Comparison of ENCODE assay signal across 18 mouse cellular contexts in genomic region chr8:54053210-54053609, GRCm38 (mm10). TPM values are rescaled to one million over a fixed set of nuclear protein-coding genes. Genes with fewer than 3 reads are reported as not detected.
DNase-seq lines count a peak whose midpoint lies in the region; ATAC-seq lines count a peak whose summit lies in the region.
"Had no signal": no experiment of that assay in that cellular context is flagged by ENCODE, and none has a peak within 500 bp of the region (broad histone marks: within the 10 kb centered on the region; RNA-seq: fewer than 3 reads in every experiment).

No protein-coding gene starts in this region.

- peaks cover 4% of the 10 kb centered on the region for H3K4me1 ChIP-seq in hindbrain, embryonic 12.5 days
- H3K4me1 ChIP-seq in hindbrain, embryonic 14.5 days (replicated peaks; ENCODE audit: control insufficient read depth, insufficient read depth, low read length) = peaks cover 5% of the 10 kb centered on the region
- H3K4me1 ChIP-seq in midbrain, embryonic 14.5 days (ENCODE audit: control insufficient read depth, insufficient read depth, low read length) = no peaks in the 10 kb centered on the region
- H3K4me1 ChIP-seq: embryonic facial prominence, embryonic 12.5 days; heart, embryonic 10.5 days had no signal

- H3K4me3 ChIP-seq in hindbrain, embryonic 12.5 days = no peak overlapping the region
- no peak overlapping the region for H3K4me3 ChIP-seq in hindbrain, embryonic 14.5 days (replicated peaks; ENCODE audit: low read length)
- no peak overlapping the region for H3K4me3 ChIP-seq in midbrain, embryonic 14.5 days (replicated peaks; ENCODE audit: low read depth, low read length)
- H3K4me3 ChIP-seq: embryonic facial prominence, embryonic 12.5 days; heart, embryonic 10.5 days had no signal

- no peak overlapping the region for H3K27ac ChIP-seq in hindbrain, embryonic 12.5 days
- no peak overlapping the region for H3K27ac ChIP-seq in hindbrain, embryonic 14.5 days
- H3K27ac ChIP-seq in midbrain, embryonic 14.5 days (replicated peaks; ENCODE audit: low read depth, low read length) = no peak overlapping the region
- H3K27ac ChIP-seq: embryonic facial prominence, embryonic 12.5 days; heart, embryonic 10.5 days had no signal

- H3K9me3 ChIP-seq in hindbrain, embryonic 12.5 days (replicated peaks) = no peaks in the 10 kb centered on the region
- H3K9me3 ChIP-seq in hindbrain, embryonic 14.5 days (ENCODE audit: control insufficient read depth, low read length) = no peaks in the 10 kb centered on the region
- H3K9me3 ChIP-seq in midbrain, embryonic 14.5 days (ENCODE audit: control insufficient read depth, low read length) = no peaks in the 10 kb centered on the region
- H3K9me3 ChIP-seq: embryonic facial prominence, embryonic 12.5 days; heart, embryonic 10.5 days had no signal

- WGBS in hindbrain, embryonic 12.5 days = 13% methylated on average over 1 of the region's 1 CpGs
- 7% methylated on average over 1 of the region's 1 CpGs for WGBS in hindbrain, embryonic 14.5 days
- WGBS in midbrain, embryonic 14.5 days = 6% methylated on average over 1 of the region's 1 CpGs

- no peak for DNase-seq in hindbrain, embryonic 14.5 days (ENCODE audit: low spot score)
- peak; percentile 62 for DNase-seq in embryo, embryonic 10.5 days (ENCODE audit: low spot score)
- DNase-seq in midbrain, embryonic 14.5 days = peak; percentile 22
- DNase-seq in retina, postnatal 1 day = peak; percentile 74
- DNase-seq in frontal cortex, adult 2 months (ENCODE audit: extremely low spot score in 1 of 2, low spot score in 1 of 2) = no peak
- no peak for DNase-seq in gastrocnemius, postnatal 25 days
- DNase-seq: cerebellum, postnatal 14 days; heart, postnatal 10 days; kidney, adult 9 months; kidney, postnatal 4 days; left cerebral cortex, postnatal 4 days; lung, embryonic 14.5 days; right cerebral cortex, postnatal 25 days had no signal

- H3K9ac ChIP-seq in hindbrain, embryonic 12.5 days = no peak overlapping the region
- H3K9ac ChIP-seq in hindbrain, embryonic 14.5 days = no peak overlapping the region
- no peak overlapping the region for H3K9ac ChIP-seq in midbrain, embryonic 14.5 days (replicated peaks; ENCODE audit: low read length)
- H3K9ac ChIP-seq: embryonic facial prominence, embryonic 12.5 days; lung, embryonic 14.5 days had no signal

- 0 out of 2 replicates have a peak, but pooled peaks have one; percentile 48 for ATAC-seq in hindbrain, embryonic 12.5 days (ENCODE audit: low FRiP score)
- no peak for ATAC-seq in hindbrain, embryonic 14.5 days (ENCODE audit: low FRiP score)
- no peak; the same call in 1 of the 2 replicates for ATAC-seq in midbrain, embryonic 14.5 days (ENCODE audit: low FRiP score, low TSS enrichment)
- ATAC-seq: inflammation-experienced regulatory T-cells, adult 6 months had no signal

- no peaks in the 10 kb centered on the region for H3K36me3 ChIP-seq in hindbrain, embryonic 12.5 days
- H3K36me3 ChIP-seq in hindbrain, embryonic 14.5 days (replicated peaks; ENCODE audit: control insufficient read depth, insufficient read depth) = no peaks in the 10 kb centered on the region
- no peaks in the 10 kb centered on the region for H3K36me3 ChIP-seq in midbrain, embryonic 14.5 days (ENCODE audit: control insufficient read depth, insufficient read depth, low read length)
- H3K36me3 ChIP-seq: embryonic facial prominence, embryonic 12.5 days; heart, embryonic 10.5 days had no signal

- H3K27me3 ChIP-seq in hindbrain, embryonic 12.5 days = no peaks in the 10 kb centered on the region
- no peaks in the 10 kb centered on the region for H3K27me3 ChIP-seq in hindbrain, embryonic 14.5 days (ENCODE audit: control insufficient read depth, insufficient read depth, low read length)
- H3K27me3 ChIP-seq in midbrain, embryonic 14.5 days (ENCODE audit: control insufficient read depth, insufficient read depth, low read length) = no peaks in the 10 kb centered on the region
- H3K27me3 ChIP-seq: embryonic facial prominence, embryonic 12.5 days had no signal

- H3K4me2 ChIP-seq in hindbrain, embryonic 12.5 days (replicated peaks) = no peak overlapping the region
- H3K4me2 ChIP-seq in hindbrain, embryonic 14.5 days (replicated peaks) = no peak overlapping the region
- H3K4me2 ChIP-seq in midbrain, embryonic 14.5 days (ENCODE audit: low read length) = no peak overlapping the region
- H3K4me2 ChIP-seq: embryonic facial prominence, embryonic 12.5 days; liver, embryonic 11.5 days; lung, embryonic 14.5 days had no signal

RNA-seq across cellular contexts. Expression of gene Vegfc, which starts 24.2 kb away (rescaled TPM):
- 7.5 and 8.4 TPM in 2 replicates for polyA plus RNA-seq in hindbrain, embryonic 12.5 days (2016; fragmentation: Nextera tagmentation; extraction: Ambion mirVana)
- polyA plus RNA-seq in hindbrain, embryonic 14.5 days (2014; fragmentation: Nextera tagmentation; extraction: Ambion mirVana) = 5.2 and 6.0 TPM in 2 replicates
- 2.4 and 3.1 TPM in 2 replicates for polyA plus RNA-seq in midbrain, embryonic 14.5 days (2014; fragmentation: Nextera tagmentation; extraction: Ambion mirVana)
- polyA plus RNA-seq in frontal cortex, adult 2 months (2012; rRNA removed) = 4.5 and 5.1 TPM in 2 replicates
- 1 to 10 TPM; 1.5 to 2.2 TPM for total RNA-seq in gastrocnemius, postnatal 25 days (2021)

Comparison
In these comparisons a context has a peak if more than half of its experiments do, and no peak if none do; other contexts are left out.
1. DNase-seq: peak in embryo, embryonic 10.5 days (single experiment), midbrain, embryonic 14.5 days (single experiment) and retina, postnatal 1 day (single experiment); none in hindbrain, embryonic 14.5 days (single experiment), frontal cortex, adult 2 months (0 of 2) and gastrocnemius, postnatal 25 days (single experiment).